Mouse (Mus musculus): Measurements from ENCODE around the gene Dzip1. TPM values are rescaled to one million over a fixed set of nuclear protein-coding genes. Genes with fewer than 3 reads are reported as not detected.

Dzip1 gene
- polyA plus RNA-seq, 1 experiment from 2014 or later: 31.4 TPM

DNA sequence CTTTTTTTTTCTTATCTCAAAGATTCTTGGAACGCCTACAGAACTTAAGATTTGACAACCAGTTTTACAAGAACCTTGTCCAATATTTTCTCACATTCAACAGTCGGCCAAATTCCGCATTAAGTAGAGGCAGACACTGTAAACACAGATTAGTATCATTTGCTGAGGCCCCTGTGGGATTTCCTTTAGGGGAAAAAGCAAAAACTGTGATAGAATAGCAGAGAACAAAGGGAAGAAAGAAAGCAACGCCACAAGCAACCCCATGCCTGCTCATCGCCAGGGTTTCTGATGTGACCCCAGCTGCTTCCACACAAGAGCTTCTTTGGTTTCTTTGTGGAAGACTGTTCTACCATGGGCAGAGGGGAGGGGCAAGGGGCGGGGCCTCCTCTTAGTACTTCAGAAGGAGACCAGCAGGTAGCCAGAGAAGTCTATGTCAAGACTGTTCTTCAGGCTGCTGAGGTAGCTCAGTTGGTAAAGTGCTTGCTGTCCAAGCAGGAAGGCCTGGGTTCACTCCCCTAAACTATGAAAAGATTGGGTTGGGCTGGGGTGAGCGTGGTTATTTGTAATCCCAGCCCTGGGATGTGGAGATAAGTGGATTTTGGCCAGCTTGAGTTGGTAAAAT lies 97.9 kb downstream of the Dzip1 start:
- WGBS: 32% methylated on average over 7 of the region's 7 CpGs
- ATAC-seq (ENCODE audit: insufficient read depth, low FRiP score, low TSS enrichment) (no peak), DNase-seq (ENCODE audit: low spot score) (peak; percentile 41)
- Histone ChIP-seq H3K9me3 (ENCODE audit: control insufficient read depth, low read length) (no peaks in the 10 kb centered on the region), H3K36me3 (ENCODE audit: control insufficient read depth, insufficient read depth, low read length) (no peaks in the 10 kb centered on the region), H3K9ac (ENCODE audit: low read length) (no peak overlapping the region), H3K4me1 (ENCODE audit: control insufficient read depth, insufficient read depth, low read length) (no peaks in the 10 kb centered on the region), H3K27ac (ENCODE audit: low read depth, low read length) (no peak overlapping the region), H3K4me3 (ENCODE audit: low read depth, low read length) (no peak overlapping the region), H3K4me2 (ENCODE audit: low read depth) (no peak overlapping the region), H3K27me3 (ENCODE audit: control insufficient read depth, insufficient read depth, low read length) (no peaks in the 10 kb centered on the region)

DNA sequence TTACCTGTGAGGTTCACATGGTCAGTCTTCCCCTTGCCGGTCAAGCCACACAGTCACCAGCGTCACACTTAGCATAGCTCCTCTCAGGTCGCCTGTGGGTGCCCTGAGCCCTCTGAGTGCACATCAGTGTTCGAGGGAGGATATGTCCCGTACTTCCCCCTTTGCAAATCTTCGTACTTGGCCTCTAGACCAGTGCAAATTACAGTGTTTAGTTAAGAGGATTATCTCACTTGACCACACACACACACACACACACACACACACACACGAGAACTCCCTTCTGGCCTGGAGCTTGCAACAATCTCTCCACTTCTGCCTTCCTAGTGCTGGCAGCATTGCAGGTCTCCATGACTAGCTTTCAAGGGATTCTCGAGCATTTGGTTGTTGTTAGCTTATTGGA lies 98.9 kb downstream of the Dzip1 start:
- no peaks in the 10 kb centered on the region for H3K36me3 ChIP-seq (ENCODE audit: control insufficient read depth, insufficient read depth, low read length)
- 84% methylated on average over 8 of the region's 8 CpGs for WGBS
- H3K9me3 ChIP-seq (ENCODE audit: control insufficient read depth, low read length): no peaks in the 10 kb centered on the region
- no peak overlapping the region for H3K4me3 ChIP-seq (ENCODE audit: low read depth, low read length)
- no peaks in the 10 kb centered on the region for H3K27me3 ChIP-seq (ENCODE audit: control insufficient read depth, insufficient read depth, low read length)
- no peak overlapping the region for H3K9ac ChIP-seq (ENCODE audit: low read length)
- H3K4me2 ChIP-seq (ENCODE audit: low read depth): no peak overlapping the region
- ATAC-seq (ENCODE audit: insufficient read depth, low FRiP score, low TSS enrichment): no peak
- H3K27ac ChIP-seq (ENCODE audit: low read depth, low read length): no peak overlapping the region
- no peak for DNase-seq (ENCODE audit: low spot score)
- H3K4me1 ChIP-seq (ENCODE audit: control insufficient read depth, insufficient read depth, low read length): no peaks in the 10 kb centered on the region

Other genes starting within 250 kb of the Dzip1 start
- gene Abcc4, start 219.2 kb downstream of the Dzip1 start, polyA plus RNA-seq (2014; fragmentation: Nextera tagmentation; extraction: Ambion mirVana): 3.3 and 3.5 TPM in 2 replicates
- 0.38 and 0.54 TPM in 2 replicates for gene Cldn10, start 137.6 kb downstream of the Dzip1 start, polyA plus RNA-seq (2014; fragmentation: Nextera tagmentation; extraction: Ambion mirVana)
- 34.2 and 36.0 TPM in 2 replicates for gene Dnajc3, start 12.5 kb upstream of the Dzip1 start, polyA plus RNA-seq (2014; fragmentation: Nextera tagmentation; extraction: Ambion mirVana)
- 16.2 and 16.4 TPM in 2 replicates for gene Uggt2, start 174.0 kb upstream of the Dzip1 start, polyA plus RNA-seq (2014; fragmentation: Nextera tagmentation; extraction: Ambion mirVana)
- gene Hs6st3, start 212.9 kb upstream of the Dzip1 start, polyA plus RNA-seq (2014; fragmentation: Nextera tagmentation; extraction: Ambion mirVana): 0.42 and 0.53 TPM in 2 replicates